9 mouse cellular contexts compared by ENCODE assay signal in the genomic region with DNA sequence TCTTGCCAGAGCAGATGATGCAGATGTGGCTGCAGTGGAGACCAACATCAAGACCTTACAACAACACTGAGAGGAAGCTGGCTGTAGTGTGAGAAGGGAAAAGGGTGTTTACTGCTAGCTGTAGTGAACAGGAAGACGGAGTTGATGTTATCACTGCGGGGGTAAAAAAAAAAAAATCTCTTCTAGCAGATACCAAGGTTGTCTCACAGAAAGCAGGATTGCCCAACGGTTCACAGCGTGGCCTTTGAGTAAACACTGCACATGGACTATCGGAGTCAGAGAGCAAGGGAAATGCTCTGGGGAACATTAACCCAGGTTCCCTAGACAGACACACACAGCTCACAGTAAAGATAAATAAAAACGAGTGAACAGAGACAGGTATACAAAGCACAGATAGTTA.
A peak's percentile ranks its signal among the peaks of the same experiment; 100 is the strongest.
DNase-seq lines count a peak whose midpoint lies in the region; ATAC-seq lines count a peak whose summit lies in the region.
"Had no signal": no experiment of that assay in that cellular context is flagged by ENCODE, and none has a peak within 500 bp of the region (broad histone marks: within the 10 kb centered on the region; RNA-seq: fewer than 3 reads in every experiment).

No protein-coding gene starts in this region.

- H3K36me3 ChIP-seq in intestine, embryonic 14.5 days (ENCODE audit: control insufficient read depth, insufficient read depth, low read length) = no peaks in the 10 kb centered on the region
- no peaks in the 10 kb centered on the region for H3K36me3 ChIP-seq in forebrain, embryonic 11.5 days (ENCODE audit: control insufficient read depth, insufficient read depth, low read length)
- no peaks in the 10 kb centered on the region for H3K36me3 ChIP-seq in midbrain, embryonic 15.5 days (replicated peaks)
- H3K36me3 ChIP-seq: embryonic facial prominence, embryonic 13.5 days had no signal

- no peak overlapping the region for H3K4me2 ChIP-seq in intestine, embryonic 14.5 days (ENCODE audit: low read length)
- no peak overlapping the region for H3K4me2 ChIP-seq in forebrain, embryonic 11.5 days (ENCODE audit: low read depth, low read length, severe bottlenecking)
- H3K4me2 ChIP-seq in midbrain, embryonic 15.5 days = no peak overlapping the region
- H3K4me2 ChIP-seq: embryonic facial prominence, embryonic 13.5 days had no signal

- no peak for ATAC-seq in intestine, embryonic 14.5 days (replicated peaks; ENCODE audit: low FRiP score, low TSS enrichment, low read depth)
- no peak for ATAC-seq in forebrain, embryonic 11.5 days (replicated peaks; ENCODE audit: low FRiP score)
- ATAC-seq in midbrain, embryonic 15.5 days (replicated peaks) = no peak
- ATAC-seq: Patski had no signal

- H3K4me1 ChIP-seq in intestine, embryonic 14.5 days (replicated peaks; ENCODE audit: control insufficient read depth, insufficient read depth, low read length) = peaks cover 10% of the 10 kb centered on the region
- H3K4me1 ChIP-seq in forebrain, embryonic 11.5 days (replicated peaks; ENCODE audit: control insufficient read depth, insufficient read depth, low read length) = no peaks in the 10 kb centered on the region
- H3K4me1 ChIP-seq in midbrain, embryonic 15.5 days = no peaks in the 10 kb centered on the region

- H3K27ac ChIP-seq in intestine, embryonic 14.5 days (ENCODE audit: low read depth) = peak overlapping the region; percentile 38; the same call in 1 of the 2 replicates
- H3K27ac ChIP-seq in forebrain, embryonic 11.5 days (ENCODE audit: low read depth, low read length) = no peak overlapping the region
- H3K27ac ChIP-seq in midbrain, embryonic 15.5 days = no peak overlapping the region
- H3K27ac ChIP-seq: embryonic facial prominence, embryonic 13.5 days had no signal

- DNase-seq in spleen, postnatal 36 days (ENCODE audit: low spot score in 2 of 2) = peak; percentile 9 to 23
- DNase-seq in spleen, postnatal 4 days (ENCODE audit: low spot score in 2 of 2) = no peak
- DNase-seq in intestine, embryonic 14.5 days (ENCODE audit: low spot score) = no peak
- DNase-seq in lung, postnatal 10 days = peak; percentile 46
- peak; percentile 49 for DNase-seq in thymus, postnatal 4 days
- no peak for DNase-seq in forebrain, embryonic 11.5 days (ENCODE audit: low spot score)

- H3K9ac ChIP-seq in intestine, embryonic 14.5 days (ENCODE audit: low read length) = no peak overlapping the region
- no peak overlapping the region for H3K9ac ChIP-seq in forebrain, embryonic 11.5 days (ENCODE audit: low read length)
- H3K9ac ChIP-seq in midbrain, embryonic 15.5 days = no peak overlapping the region
- H3K9ac ChIP-seq: embryonic facial prominence, embryonic 13.5 days had no signal

- no peaks in the 10 kb centered on the region for H3K27me3 ChIP-seq in intestine, embryonic 14.5 days (replicated peaks; ENCODE audit: control insufficient read depth, insufficient read depth, low read length)
- no peaks in the 10 kb centered on the region for H3K27me3 ChIP-seq in forebrain, embryonic 11.5 days (ENCODE audit: control insufficient read depth, insufficient read depth, low read length)
- no peaks in the 10 kb centered on the region for H3K27me3 ChIP-seq in midbrain, embryonic 15.5 days (replicated peaks)
- H3K27me3 ChIP-seq: embryonic facial prominence, embryonic 13.5 days had no signal

- 19% methylated on average over 6 of the region's 6 CpGs for WGBS in intestine, embryonic 14.5 days
- 81% methylated on average over 6 of the region's 6 CpGs for WGBS in forebrain, embryonic 11.5 days
- WGBS in midbrain, embryonic 15.5 days = 87% methylated on average over 6 of the region's 6 CpGs

- no peaks in the 10 kb centered on the region for H3K9me3 ChIP-seq in intestine, embryonic 14.5 days (ENCODE audit: control insufficient read depth, low read length)
- H3K9me3 ChIP-seq in forebrain, embryonic 11.5 days (ENCODE audit: control insufficient read depth, low read length) = no peaks in the 10 kb centered on the region
- H3K9me3 ChIP-seq in midbrain, embryonic 15.5 days = no peaks in the 10 kb centered on the region
- H3K9me3 ChIP-seq: embryonic facial prominence, embryonic 13.5 days had no signal

- H3K4me3 ChIP-seq in intestine, embryonic 14.5 days (ENCODE audit: low read depth, low read length) = no peak overlapping the region
- no peak overlapping the region for H3K4me3 ChIP-seq in forebrain, embryonic 11.5 days (ENCODE audit: low read depth, low read length)
- no peak overlapping the region for H3K4me3 ChIP-seq in midbrain, embryonic 15.5 days
- H3K4me3 ChIP-seq: embryonic facial prominence, embryonic 13.5 days had no signal

Comparison
In these comparisons a context has a peak if more than half of its experiments do, and no peak if none do; other contexts are left out.
1. DNase-seq: peak in spleen, postnatal 36 days (2 of 2), lung, postnatal 10 days (single experiment) and thymus, postnatal 4 days (single experiment); none in spleen, postnatal 4 days (0 of 2), intestine, embryonic 14.5 days (single experiment) and forebrain, embryonic 11.5 days (single experiment).